Mouse (Mus musculus) intestine, postnatal 0 days (tissue): ENCODE results near the gene Ankle1. TPM values are rescaled to one million over a fixed set of nuclear protein-coding genes. Genes with fewer than 3 reads are reported as not detected.

Experiments used
- ATAC-seq: fragments of 200-750 bp; cut with Nextera tagmentation; 2 replicates; pipeline ENCODE4 v1.8.0; 2017; ENCODE audit warnings: mild to moderate bottlenecking, moderate TSS enrichment, moderate library complexity
- H3K27ac ChIP-seq: fragments of 300-500 bp; sonication (generic); 2 replicates; pipeline ENCODE4 v1.5.1; 2014; ENCODE audit warnings: mild to moderate bottlenecking, low read depth, low read length, moderate library complexity
- H3K27me3 ChIP-seq: fragments of 300-500 bp; sonication (generic); replicated peaks from 2 replicates; pipeline ENCODE4 v1.6.1; 2014; ENCODE audit warnings: low read length, mixed read lengths; ENCODE audit not compliant: control insufficient read depth, insufficient read depth
- H3K36me3 ChIP-seq: fragments of 300-500 bp; sonication (generic); 2 replicates; pipeline ENCODE4 v1.6.1; 2014; ENCODE audit warnings: mild to moderate bottlenecking, moderate library complexity; ENCODE audit not compliant: control insufficient read depth, insufficient read depth
- H3K4me1 ChIP-seq: fragments of 300-500 bp; sonication (generic); replicated peaks from 2 replicates; pipeline ENCODE4 v1.6.1; 2014; ENCODE audit warnings: antibody characterized with exemption, low read length, mixed read lengths; ENCODE audit not compliant: control insufficient read depth, insufficient read depth
- H3K4me2 ChIP-seq: fragments of 300-500 bp; sonication (generic); replicated peaks from 2 replicates; pipeline ENCODE4 v1.6.1; 2014; ENCODE audit warnings: low read depth, mild to moderate bottlenecking, moderate library complexity
- H3K4me3 ChIP-seq: fragments of 300-500 bp; sonication (generic); 2 replicates; pipeline ENCODE4 v1.5.1; 2014; ENCODE audit warnings: low read depth, low read length
- H3K9ac ChIP-seq: fragments of 300-500 bp; sonication (generic); 2 replicates; pipeline ENCODE4 v1.6.1; 2014; ENCODE audit warnings: mild to moderate bottlenecking, low read depth, low read length
- H3K9me3 ChIP-seq: fragments of 300-500 bp; sonication (generic); 2 replicates; pipeline ENCODE4 v1.6.1; 2016; ENCODE audit warnings: mixed run types; ENCODE audit not compliant: control insufficient read depth
- CTCF ChIP-seq: sonication (generic); IDR thresholded peaks from 2 replicates; pipeline ENCODE4 v1.5.1; 2016; ENCODE audit warnings: low read depth, mild to moderate bottlenecking, control low read depth, antibody characterized with exemption, moderate library complexity
- WGBS: fragments of 180-500 bp; shearing (Covaris S2); extraction: QIAGEN DNeasy Blood & Tissue Kit; methylation state at CpG from one replicate; pipeline ENCODE4 v1.1.7; 2014; 5-methylcytosine and 5-hydroxymethylcytosine counted together
- polyA plus RNA-seq: library from polyadenylated mRNA; unstranded; fragments of >200 nt; fragmentation: Nextera tagmentation; extraction: Ambion mirVana; gene quantifications from 2 replicates; pipeline ENCODE4 v1.2.1, GENCODE M21; 2015

Gene Ankle1
- polyA plus RNA-seq, 1 experiment from 2014 or later = 2.8 TPM

DNA sequence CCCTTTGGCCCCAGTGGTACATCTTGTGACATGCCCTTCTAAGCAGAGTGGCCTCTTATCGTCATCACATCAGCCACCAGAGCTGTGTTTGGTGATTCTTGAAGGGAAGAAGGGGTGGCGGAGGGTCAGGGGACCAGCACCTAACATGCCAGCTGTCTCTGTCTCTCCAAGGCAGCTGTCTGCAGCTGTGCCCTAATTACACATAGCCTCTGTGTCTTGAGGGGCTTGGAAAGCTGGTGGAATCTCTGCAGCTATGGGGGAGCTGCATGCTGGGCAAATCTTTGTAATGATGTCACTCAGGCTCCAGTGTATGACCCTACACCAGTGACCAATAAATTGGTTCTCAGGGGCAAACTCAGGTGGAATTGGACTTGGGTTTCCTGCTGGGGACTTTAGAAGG lies 46.9 kb downstream of the Ankle1 start:
- no peak overlapping the region for H3K9ac ChIP-seq
- WGBS = 74% methylated on average over 2 of the region's 2 CpGs
- no peak for TF ChIP-seq CTCF

DNA sequence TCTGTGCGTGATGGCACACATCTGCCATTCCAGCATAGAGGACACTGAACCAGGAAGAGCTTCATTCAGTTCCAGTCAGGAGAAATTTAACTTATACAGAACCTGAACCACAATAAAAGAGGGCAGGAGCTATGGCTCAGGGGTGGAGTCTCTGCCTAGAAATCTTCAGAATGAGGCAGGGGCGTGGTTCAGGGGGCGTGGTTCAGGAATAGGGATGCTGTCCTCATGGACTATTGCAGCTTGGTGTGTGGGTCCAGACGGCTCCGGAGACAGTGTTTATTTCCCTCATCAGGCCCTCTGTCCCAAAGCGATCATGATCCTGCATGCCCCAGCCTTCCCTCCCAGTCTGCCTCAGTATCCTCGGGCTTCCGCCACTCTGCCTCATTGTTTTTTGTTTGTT lies 48.9 kb downstream of the Ankle1 start:
- Histone ChIP-seq H3K9me3 (no peaks in the 10 kb centered on the region), H3K4me3 (no peak overlapping the region), H3K4me2 (no peak overlapping the region), H3K36me3 (no peaks in the 10 kb centered on the region), H3K27ac (no peak overlapping the region), H3K4me1 (no peaks in the 10 kb centered on the region), H3K9ac (no peak overlapping the region), H3K27me3 (no peaks in the 10 kb centered on the region)
- ATAC-seq = no peak
- 71% methylated on average over 8 of the region's 8 CpGs for WGBS
- TF ChIP-seq CTCF = no peak

More for the DNA sequence above, 46.9 kb downstream of the Ankle1 start:
- Histone ChIP-seq H3K4me2 (no peak overlapping the region), H3K36me3 (no peaks in the 10 kb centered on the region), H3K27me3 (no peaks in the 10 kb centered on the region), H3K4me3 (no peak overlapping the region), H3K27ac (no peak overlapping the region), H3K9me3 (no peaks in the 10 kb centered on the region), H3K4me1 (no peaks in the 10 kb centered on the region)
- ATAC-seq = no peak

DNA sequence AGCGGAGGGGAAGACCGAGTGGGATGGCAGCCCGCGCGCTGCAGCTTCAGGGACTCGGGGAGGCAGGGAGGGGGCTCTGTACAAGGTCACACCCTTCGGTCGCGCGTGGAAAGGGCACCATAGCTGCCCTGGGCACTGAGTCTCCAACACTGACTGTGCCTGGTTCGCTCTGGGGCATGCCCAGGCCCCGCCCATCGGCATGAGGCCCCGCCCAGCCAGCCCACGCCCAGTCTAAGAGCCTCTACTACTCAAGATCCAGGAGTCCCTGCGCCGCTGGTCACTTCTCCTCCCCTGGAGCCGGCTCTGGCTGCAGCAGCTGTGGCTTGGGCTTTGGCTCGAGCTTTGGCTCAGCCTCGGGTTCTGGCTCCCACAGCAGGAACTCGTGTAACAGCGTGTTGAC lies 51.1 kb downstream of the Ankle1 start:
- no peak overlapping the region for H3K27ac ChIP-seq
- H3K4me2 ChIP-seq = no peak overlapping the region
- no peak overlapping the region for H3K9ac ChIP-seq
- no peaks in the 10 kb centered on the region for H3K4me1 ChIP-seq
- no peak overlapping the region for H3K4me3 ChIP-seq
- H3K9me3 ChIP-seq = no peaks in the 10 kb centered on the region
- 42% methylated on average over 22 of the region's 22 CpGs for WGBS
- ATAC-seq = no peak
- TF ChIP-seq CTCF = no peak
- H3K27me3 ChIP-seq = no peaks in the 10 kb centered on the region
- no peaks in the 10 kb centered on the region; the same call in 1 of the 2 replicates for H3K36me3 ChIP-seq

DNA sequence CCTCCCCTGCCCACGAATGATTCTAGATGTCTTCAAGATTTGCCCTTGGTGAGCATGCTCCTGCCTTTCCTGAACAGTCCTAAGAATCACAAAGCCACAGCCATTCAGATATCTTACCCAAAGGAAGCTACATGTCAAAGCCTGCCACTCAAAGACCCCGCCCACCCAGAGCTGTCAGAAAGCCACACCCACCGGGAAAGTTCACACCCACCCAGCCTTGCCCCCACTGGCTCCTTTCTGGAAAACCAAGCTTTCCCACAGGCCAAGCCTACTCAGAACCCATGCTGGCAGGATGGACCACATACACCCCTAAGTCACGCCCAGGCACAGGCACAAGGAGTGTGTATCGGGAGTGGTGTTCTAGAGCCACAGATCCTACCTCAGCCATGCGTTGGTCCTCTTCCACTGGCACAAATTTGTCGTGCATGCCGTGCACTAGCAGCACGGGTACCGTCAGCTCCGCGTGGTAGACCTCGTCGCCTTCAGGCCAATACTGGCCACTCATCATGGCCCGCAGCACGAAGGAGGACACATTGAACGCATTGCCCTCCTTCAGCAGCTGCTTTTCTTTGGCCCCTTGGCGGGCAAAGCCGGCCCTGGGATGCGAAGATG lies 52.0 kb downstream of the Ankle1 start:
- H3K4me3 ChIP-seq = no peak overlapping the region
- no peak for ATAC-seq
- H3K9me3 ChIP-seq = no peaks in the 10 kb centered on the region
- no peak overlapping the region for H3K27ac ChIP-seq
- no peak overlapping the region for H3K4me2 ChIP-seq
- no peaks in the 10 kb centered on the region; the same call in 1 of the 2 replicates for H3K36me3 ChIP-seq
- no peaks in the 10 kb centered on the region; the same call in 1 of the 2 replicates for H3K4me1 ChIP-seq
- H3K9ac ChIP-seq = no peak overlapping the region
- no peaks in the 10 kb centered on the region for H3K27me3 ChIP-seq
- TF ChIP-seq CTCF = no peak
- 83% methylated on average over 20 of the region's 20 CpGs for WGBS

Other genes starting within 250 kb of the Ankle1 start
- gene Myo9b, start 133.3 kb upstream of the Ankle1 start, polyA plus RNA-seq = 6.5 and 7.2 TPM in 2 replicates
- 12.9 and 13.1 TPM in 2 replicates for gene Haus8, start 133.1 kb upstream of the Ankle1 start, polyA plus RNA-seq
- gene Use1, start 39.2 kb upstream of the Ankle1 start, polyA plus RNA-seq = 98.4 and 106 TPM in 2 replicates
- 20.0 and 20.5 TPM in 2 replicates for gene Ocel1, start 34.7 kb upstream of the Ankle1 start, polyA plus RNA-seq
- 58.3 and 58.5 TPM in 2 replicates for gene Nr2f6, start 24.1 kb upstream of the Ankle1 start, polyA plus RNA-seq
- gene Ushbp1, start 10.2 kb upstream of the Ankle1 start, polyA plus RNA-seq = 4.1 and 4.9 TPM in 2 replicates
- 66.8 and 68.6 TPM in 2 replicates for gene Babam1, start 9.1 kb upstream of the Ankle1 start, polyA plus RNA-seq
- gene Abhd8, start 57.6 kb downstream of the Ankle1 start, polyA plus RNA-seq = 15.2 and 15.9 TPM in 2 replicates
- gene Mrpl34, start 58.9 kb downstream of the Ankle1 start, polyA plus RNA-seq = 187 and 190 TPM in 2 replicates
- 82.8 and 91.7 TPM in 2 replicates for gene Dda1, start 63.2 kb downstream of the Ankle1 start, polyA plus RNA-seq
- 0.54 and 0.74 TPM in 2 replicates for gene Ano8, start 80.0 kb downstream of the Ankle1 start, polyA plus RNA-seq
- 6.3 and 6.6 TPM in 2 replicates for gene Gtpbp3, start 82.1 kb downstream of the Ankle1 start, polyA plus RNA-seq
- 109 and 111 TPM in 2 replicates for gene Plvap, start 105.7 kb downstream of the Ankle1 start, polyA plus RNA-seq
- gene Ccdc194, start 119.7 kb downstream of the Ankle1 start, polyA plus RNA-seq = 0.08 TPM in 1 of 2 replicates, not detected in the other
- gene Bst2, start 131.4 kb downstream of the Ankle1 start, polyA plus RNA-seq = 85.5 and 91.5 TPM in 2 replicates
- 133 and 143 TPM in 2 replicates for gene Mvb12a, start 136.9 kb downstream of the Ankle1 start, polyA plus RNA-seq
- 0.66 and 0.90 TPM in 2 replicates for gene Tmem221, start 152.9 kb downstream of the Ankle1 start, polyA plus RNA-seq
- not detected in 2 replicates for gene Nxnl1, start 160.6 kb downstream of the Ankle1 start, polyA plus RNA-seq
- gene Slc27a1, start 162.9 kb downstream of the Ankle1 start, polyA plus RNA-seq = 14.5 and 14.9 TPM in 2 replicates
- 152 and 154 TPM in 2 replicates for gene Pgls, start 186.2 kb downstream of the Ankle1 start, polyA plus RNA-seq
- gene Fam129c, start 191.6 kb downstream of the Ankle1 start, polyA plus RNA-seq = 0.47 and 0.77 TPM in 2 replicates
- gene Colgalt1, start 205.0 kb downstream of the Ankle1 start, polyA plus RNA-seq = 43.3 and 44.5 TPM in 2 replicates